Mouse (Mus musculus): ENCODE measurements around the gene Dock3.

DNA sequence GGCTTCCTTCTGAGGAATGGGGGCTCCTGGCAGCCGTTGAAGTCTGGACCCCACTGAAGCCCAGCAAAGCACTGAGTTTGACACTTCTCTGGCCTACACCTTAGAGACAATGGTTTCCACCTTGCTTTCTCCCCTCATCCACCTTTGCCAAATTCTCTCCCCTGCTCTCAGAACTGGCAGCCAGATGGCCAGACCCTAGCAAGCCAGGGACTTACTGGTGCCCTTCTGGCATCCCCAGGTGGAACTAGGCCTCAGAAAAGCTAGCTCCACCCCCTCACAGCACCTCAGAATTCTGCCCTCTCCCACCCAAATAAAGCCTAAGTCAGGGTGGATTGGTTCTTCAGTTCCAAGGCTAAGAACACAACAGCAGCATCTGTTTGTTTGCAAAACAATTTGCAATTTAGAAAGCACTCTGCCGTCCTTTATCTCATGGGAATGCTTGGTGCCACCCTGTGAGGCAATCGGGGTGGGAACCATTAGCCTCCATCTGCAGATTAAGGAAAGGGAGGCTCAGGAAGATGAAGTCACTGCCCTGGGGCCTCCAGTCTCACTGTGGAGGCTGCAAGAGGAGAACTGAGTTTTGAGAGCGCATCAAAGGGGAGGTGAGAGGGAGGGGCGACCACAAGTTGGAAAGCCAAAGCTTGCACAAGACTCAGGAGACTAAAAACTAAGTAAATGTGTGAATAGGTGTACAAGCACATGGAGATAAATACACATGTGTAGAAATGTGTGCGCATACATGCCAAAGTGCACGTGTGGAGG, 39.6 kb upstream of the Dock3 start:
- TF ChIP-seq CTCF (IDR thresholded peaks at IDR 0.05; ENCODE audit: low read depth) (no peak), EP300 (IDR thresholded peaks at IDR 0.05; ENCODE audit: low read depth) (no peak)

All from liver, embryonic 14.5 days (tissue).